Mouse (Mus musculus) 3134 (cell line): Measurements from ENCODE around the gene Nme9.

ENCODE experiments used
- DNase-seq: peaks from one replicate; pipeline ENCODE4 v3.0.0-alpha.2; 2011; ENCODE audit warnings: low spot score; ENCODE audit not compliant: insufficient read length; ENCODE audit errors: extremely low read depth

Gene Nme9

DNA sequence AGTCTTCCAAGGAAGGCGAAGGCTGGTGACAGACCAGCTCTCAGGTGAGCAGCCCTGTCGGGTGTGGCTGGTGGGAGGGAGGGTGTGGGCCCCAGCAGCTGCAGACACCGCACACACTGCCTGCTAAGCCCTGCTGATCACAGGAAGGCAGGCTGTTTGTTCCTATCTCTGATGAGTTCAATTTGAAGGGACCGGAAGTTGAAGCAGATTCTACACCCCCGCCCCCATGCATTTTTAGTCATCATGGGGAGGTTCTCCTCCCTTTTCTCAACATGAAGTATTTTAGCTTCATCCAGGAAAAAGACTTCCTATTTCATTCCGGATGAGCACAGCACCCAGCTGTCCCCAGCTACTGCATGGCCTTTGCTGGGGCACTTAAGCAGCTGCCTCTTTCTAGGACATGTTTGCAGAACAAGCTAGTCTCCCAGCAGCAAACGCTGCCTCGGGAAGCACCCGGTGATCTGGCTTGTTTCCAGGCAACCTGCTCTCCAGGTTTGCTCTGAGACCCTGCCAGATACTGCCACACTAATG, 28.0 kb downstream of the Nme9 start:
- no peak for DNase-seq

DNA sequence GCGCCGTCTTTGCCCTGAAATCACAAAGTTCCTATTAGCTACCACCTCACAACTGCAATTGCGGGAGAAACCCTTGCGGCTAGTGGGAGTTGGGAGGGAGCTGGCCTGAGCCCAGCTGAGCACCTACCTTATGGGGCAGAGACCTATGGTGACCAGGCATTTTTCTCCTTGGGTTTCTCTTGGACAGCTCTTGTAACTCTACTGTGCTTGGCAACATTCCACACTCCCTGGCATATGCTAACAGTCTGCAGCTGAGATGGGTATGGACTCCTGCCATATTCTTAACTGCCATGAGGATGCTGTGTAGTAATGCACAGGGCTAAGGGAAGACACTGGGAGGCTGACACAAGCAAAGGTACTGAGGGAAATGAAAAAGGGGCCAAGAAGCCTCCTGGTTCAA, 29.5 kb downstream of the Nme9 start:
- DNase-seq, result no peak

- no peak for DNase-seq
These were observed 31.9 kb downstream of the Nme9 start for GRCm38 (mm10) chr9:99483191-99483590.

DNA sequence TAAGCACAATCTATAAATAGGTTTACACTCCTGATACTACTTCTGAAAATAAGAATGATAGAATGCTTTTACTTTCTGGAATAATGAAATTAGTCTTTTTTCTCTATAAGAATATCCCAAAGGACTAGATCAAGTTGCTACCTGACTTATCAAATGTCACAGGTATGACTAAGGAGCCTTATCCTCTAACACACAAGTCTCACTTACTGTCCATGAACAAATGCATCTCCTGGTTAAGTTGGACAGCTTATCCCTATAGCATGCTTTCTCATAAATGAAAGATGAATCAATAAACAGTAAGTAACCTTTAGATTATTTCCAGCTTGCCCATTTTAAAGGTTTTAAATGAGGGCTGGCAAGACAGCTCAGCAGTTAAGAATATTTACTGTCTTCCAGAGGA, 33.4 kb downstream of the Nme9 start:
- no peak for DNase-seq

DNA sequence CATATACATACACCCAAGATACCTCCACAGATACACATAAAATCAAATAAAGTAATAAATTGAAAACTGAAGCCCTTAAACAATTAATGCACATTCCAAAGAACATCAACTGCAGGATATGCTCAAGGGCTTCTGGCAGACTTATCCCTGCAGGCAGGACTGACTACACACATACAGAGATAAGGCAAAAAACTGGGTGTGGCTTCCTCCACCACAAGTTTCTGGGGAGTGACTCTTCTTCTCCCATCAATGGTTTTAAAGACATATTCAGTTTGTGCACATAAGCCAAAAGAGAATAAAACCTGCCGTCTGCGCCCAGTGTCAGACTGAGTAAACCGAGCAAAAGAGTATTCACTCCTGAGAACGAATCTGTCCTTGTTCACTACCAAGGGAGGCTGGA, 33.9 kb downstream of the Nme9 start:
- DNase-seq, result no peak

DNA sequence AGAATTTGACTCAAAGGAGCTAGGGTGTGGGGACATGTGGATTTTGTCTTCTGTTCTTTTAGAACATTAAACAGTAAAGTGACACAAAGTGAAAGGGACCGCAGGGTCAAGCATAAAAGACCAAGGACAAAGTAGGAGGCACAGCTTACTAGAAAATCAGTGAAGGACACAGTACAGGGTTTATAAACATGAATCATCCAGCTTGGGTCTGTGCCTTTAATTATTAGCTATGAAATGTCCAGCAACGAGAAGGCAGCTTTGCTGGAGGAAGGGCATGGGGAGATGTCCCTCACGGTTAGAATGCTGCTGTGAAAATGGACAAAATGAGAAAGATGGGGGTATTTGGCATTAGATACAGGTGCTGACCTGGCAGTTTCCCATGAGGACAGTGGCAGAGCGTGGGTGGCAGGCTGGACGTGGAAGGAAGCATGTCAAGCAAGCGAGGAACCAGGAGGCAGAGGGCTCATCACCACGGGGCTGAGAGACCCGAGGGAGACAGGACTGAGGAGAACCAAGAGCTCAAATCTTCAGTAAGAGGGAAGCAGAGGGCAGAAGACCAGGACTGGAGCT, 35.9 kb downstream of the Nme9 start:
- no peak for DNase-seq

DNA sequence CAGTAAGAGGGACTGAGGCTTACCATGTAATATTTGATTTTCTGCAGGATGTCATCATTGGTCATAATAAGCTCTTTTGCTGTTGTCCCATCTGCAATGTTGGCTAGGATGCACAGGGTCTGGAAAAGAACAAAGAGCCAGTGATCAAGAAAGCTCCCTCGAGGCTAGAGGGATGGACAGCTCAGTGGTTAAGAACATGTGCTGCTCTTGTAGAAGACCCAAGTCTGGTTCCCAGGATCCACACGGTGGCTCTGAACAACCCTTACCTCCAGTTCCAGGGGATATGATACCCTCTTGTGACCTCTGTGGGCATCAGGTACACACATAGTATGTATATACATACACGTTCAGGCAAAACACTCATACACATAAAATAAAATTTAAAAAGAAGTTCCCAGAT, 36.6 kb downstream of the Nme9 start:
- no peak for DNase-seq

DNA sequence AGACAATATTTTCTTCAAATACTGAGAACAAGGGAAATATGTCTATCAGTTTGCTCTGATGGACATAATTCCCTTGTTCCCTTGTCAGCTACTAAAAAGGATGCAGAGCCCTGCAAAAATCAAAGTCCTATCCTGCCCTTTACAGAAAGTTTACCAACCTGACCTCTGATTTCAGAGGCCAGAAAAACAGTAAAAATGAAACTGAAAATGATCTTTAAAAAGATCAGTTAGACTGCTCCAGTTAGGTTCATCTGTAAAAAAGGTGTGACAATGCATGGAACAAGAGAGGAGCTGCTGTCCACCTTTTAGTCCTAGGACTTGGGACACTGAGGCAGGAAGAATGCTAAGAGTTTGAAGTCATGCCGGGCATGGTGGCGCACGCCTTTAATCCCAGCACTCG, 39.8 kb downstream of the Nme9 start:
- no peak for DNase-seq

DNA sequence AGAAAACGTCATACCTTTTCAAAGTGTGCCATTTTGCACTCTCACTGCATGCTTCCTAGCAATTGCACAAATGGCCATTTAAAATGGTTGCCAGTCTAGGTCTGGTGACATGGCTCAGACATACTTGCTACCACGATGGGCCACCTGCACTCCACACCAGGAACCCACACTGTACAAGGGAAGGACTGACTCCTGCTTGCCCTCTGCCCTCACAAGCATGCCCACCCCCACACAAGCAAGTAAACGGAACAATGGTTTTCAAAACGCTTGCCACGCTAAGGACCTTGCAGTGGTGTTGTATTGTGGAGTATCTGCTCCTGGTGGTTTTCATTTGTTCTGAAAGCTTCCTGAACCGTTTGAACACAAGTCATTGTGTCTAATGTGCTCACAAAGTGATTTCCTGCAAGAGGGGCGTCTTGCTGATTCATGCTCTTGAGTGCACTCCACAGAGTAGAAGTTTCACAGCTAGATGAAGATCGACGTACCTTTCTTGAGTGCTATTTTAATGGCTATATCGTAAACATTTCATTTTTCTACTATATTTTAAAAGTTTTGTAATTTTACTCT, 41.4 kb downstream of the Nme9 start:
- no peak for DNase-seq

DNA sequence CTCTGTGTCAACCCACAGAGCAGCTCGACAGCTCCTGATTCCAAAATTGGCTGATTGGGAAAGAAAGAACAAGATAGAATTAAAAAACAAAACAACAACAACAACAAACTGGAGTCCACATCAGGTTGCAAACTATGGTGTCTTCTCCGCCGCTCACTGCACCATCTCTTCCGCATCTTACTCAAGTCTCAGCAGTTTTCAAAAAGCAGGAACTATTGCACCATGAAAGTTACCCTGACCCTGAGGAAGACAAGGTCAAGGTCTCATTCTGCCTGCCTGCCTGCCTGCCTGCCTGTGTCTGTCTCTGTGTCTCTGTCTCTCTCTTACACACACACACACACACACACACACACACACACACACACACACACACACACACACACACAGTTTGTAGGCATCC, 48.1 kb downstream of the Nme9 start:
- no peak for DNase-seq

DNA sequence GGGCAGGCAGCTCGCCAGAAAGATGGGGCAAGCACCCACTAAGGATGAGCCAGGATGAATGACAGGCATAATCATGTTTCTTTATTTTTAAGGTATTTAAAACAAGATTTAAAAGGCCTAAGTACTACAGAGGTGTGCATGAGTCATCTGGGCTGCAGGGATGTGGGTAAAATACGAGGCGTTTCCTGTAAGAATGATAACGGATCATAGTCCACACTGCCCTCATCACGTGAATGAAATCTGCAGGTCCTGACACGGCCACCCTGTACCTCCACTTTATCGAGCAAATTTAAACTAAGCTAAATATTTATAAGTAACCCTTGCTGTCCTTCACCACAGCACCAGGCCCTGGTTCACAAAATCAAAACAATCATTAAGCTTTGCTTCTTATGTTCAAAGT, 54.6 kb downstream of the Nme9 start:
- no peak for DNase-seq
